8 mouse cellular contexts compared by ENCODE assay signal in genomic region chr1:134053207-134053606, GRCm38 (mm10). TPM values are rescaled to one million over a fixed set of nuclear protein-coding genes. Genes with fewer than 3 reads are reported as not detected.
DNase-seq lines count a peak whose midpoint lies in the region; ATAC-seq and TF ChIP-seq lines count a peak whose summit lies in the region.

No protein-coding gene starts in this region.

- H3K4me2 ChIP-seq in embryonic facial prominence, embryonic 11.5 days (ENCODE audit: low read depth, low read length), result no peak overlapping the region
- no peak overlapping the region for H3K4me2 ChIP-seq in liver, embryonic 14.5 days (ENCODE audit: low read depth)

- WGBS in embryonic facial prominence, embryonic 11.5 days, result 9% methylated on average over 6 of the region's 6 CpGs
- 4% methylated on average over 6 of the region's 6 CpGs for WGBS in heart, adult 2 months
- 3% methylated on average over 6 of the region's 6 CpGs for WGBS in liver, embryonic 14.5 days (ENCODE audit: insufficient replicate concordance)
- 7% methylated on average over 6 of the region's 6 CpGs for WGBS in olfactory bulb, adult 2 months

- no peak overlapping the region for H3K27ac ChIP-seq in embryonic facial prominence, embryonic 11.5 days (replicated peaks; ENCODE audit: low read depth, low read length)
- no peak overlapping the region for H3K27ac ChIP-seq in heart, adult 2 months
- H3K27ac ChIP-seq in liver, embryonic 14.5 days, result no peak overlapping the region
- no peak overlapping the region for H3K27ac ChIP-seq in olfactory bulb, adult 2 months (ENCODE audit: insufficient read depth, low read depth, low read length)

- DNase-seq in CD4-positive helper T cell, adult 2 months (ENCODE audit: low read depth, low spot score), result peak; percentile 82
- DNase-seq in adrenal gland, postnatal 25 days, result peak; percentile 85
- DNase-seq in embryonic facial prominence, embryonic 11.5 days (ENCODE audit: low spot score), result peak; percentile 92
- peak; percentile 82 to 89 for DNase-seq in heart, adult 2 months
- DNase-seq in kidney, postnatal 10 days, result peak; percentile 94
- peak in 2 of 3 experiments; percentile 71 to 76 for DNase-seq in liver, embryonic 14.5 days (ENCODE audit: low read depth in 3 of 3, low spot score in 3 of 3)
- peak; percentile 65 to 77 for DNase-seq in thymus, adult 18-20 months

- intact Hi-C loops in heart, adult 2 months (cut with DNase I), result loop anchor here (1.0 to 10.0 kb wide), 2 partner anchors 53 to 182 kb away; partner anchors contain the start of gene Adora1

- no peak; the same call in 1 of the 2 replicates for TF ChIP-seq CTCF in heart, adult 2 months (IDR thresholded peaks at IDR 0.05)
- TF ChIP-seq CTCF in liver, embryonic 14.5 days (IDR thresholded peaks at IDR 0.05; ENCODE audit: low read depth), result peak; percentile 98
- peak; percentile 46; the same call in 1 of the 2 replicates for TF ChIP-seq CTCF in olfactory bulb, adult 2 months (IDR thresholded peaks at IDR 0.05; ENCODE audit: insufficient read depth, low read depth, low read length)

- no peaks in the 10 kb centered on the region for H3K9me3 ChIP-seq in embryonic facial prominence, embryonic 11.5 days (replicated peaks; ENCODE audit: control insufficient read depth, low read length)
- no peaks in the 10 kb centered on the region for H3K9me3 ChIP-seq in liver, embryonic 14.5 days (ENCODE audit: control insufficient read depth, low read length)

- ATAC-seq in embryonic facial prominence, embryonic 11.5 days (replicated peaks; ENCODE audit: insufficient number of reproducible peaks, low FRiP score, low TSS enrichment, low read depth), result peak; percentile 63; the same call in 1 of the 2 replicates
- ATAC-seq in liver, embryonic 14.5 days (ENCODE audit: insufficient read depth), result peak; percentile 57; the same call in 1 of the 2 replicates

- H3K4me1 ChIP-seq in embryonic facial prominence, embryonic 11.5 days (ENCODE audit: control insufficient read depth, insufficient read depth, low read length), result no peaks in the 10 kb centered on the region; the same call in 1 of the 2 replicates
- peaks cover 11% of the 10 kb centered on the region for H3K4me1 ChIP-seq in heart, adult 2 months (ENCODE audit: control insufficient read depth, insufficient read depth, low read length)
- peaks cover 31 to 39% of the 10 kb centered on the region in 2 experiments for H3K4me1 ChIP-seq in liver, embryonic 14.5 days (replicated peaks; ENCODE audit: control insufficient read depth in 2 of 2, insufficient read depth in 2 of 2, low read length in 1 of 2)
- no peaks in the 10 kb centered on the region; the same call in 1 of the 2 replicates for H3K4me1 ChIP-seq in olfactory bulb, adult 2 months (ENCODE audit: control insufficient read depth, insufficient read depth, low read length)

- no peak for TF ChIP-seq POLR2A in heart, adult 2 months (IDR thresholded peaks at IDR 0.05; ENCODE audit: insufficient read depth, low read depth, low read length)
- TF ChIP-seq POLR2A in olfactory bulb, adult 2 months (IDR thresholded peaks at IDR 0.05; ENCODE audit: insufficient read depth, low read depth, low read length), result no peak

- no peak overlapping the region for H3K4me3 ChIP-seq in embryonic facial prominence, embryonic 11.5 days (ENCODE audit: low read depth, low read length)
- no peak overlapping the region for H3K4me3 ChIP-seq in heart, adult 2 months
- H3K4me3 ChIP-seq in liver, embryonic 14.5 days (ENCODE audit: insufficient read depth in 1 of 2, low read depth in 2 of 2, low read length in 2 of 2), result no peak overlapping the region
- no peak overlapping the region for H3K4me3 ChIP-seq in olfactory bulb, adult 2 months (ENCODE audit: insufficient read depth, low read depth, low read length)

- H3K27me3 ChIP-seq in embryonic facial prominence, embryonic 11.5 days (ENCODE audit: control insufficient read depth, insufficient read depth, low read length), result no peaks in the 10 kb centered on the region
- H3K27me3 ChIP-seq in heart, adult 2 months (ENCODE audit: control insufficient read depth, insufficient read depth, low read length), result no peaks in the 10 kb centered on the region
- no peaks in the 10 kb centered on the region for H3K27me3 ChIP-seq in liver, embryonic 14.5 days (ENCODE audit: control insufficient read depth, insufficient read depth, low read length)

- H3K9ac ChIP-seq in embryonic facial prominence, embryonic 11.5 days (replicated peaks; ENCODE audit: low read length), result no peak overlapping the region
- H3K9ac ChIP-seq in heart, adult 2 months (ENCODE audit: low read depth, low read length), result no peak overlapping the region
- no peak overlapping the region for H3K9ac ChIP-seq in liver, embryonic 14.5 days (replicated peaks)

- TF ChIP-seq EP300 in heart, adult 2 months (IDR thresholded peaks at IDR 0.05; ENCODE audit: insufficient read depth, low read depth, low read length), result peak; percentile 85
- no peak for TF ChIP-seq EP300 in liver, embryonic 14.5 days (IDR thresholded peaks at IDR 0.05; ENCODE audit: low read depth)

- H3K36me3 ChIP-seq in embryonic facial prominence, embryonic 11.5 days (replicated peaks; ENCODE audit: control insufficient read depth, insufficient read depth, low read depth, low read length), result no peaks in the 10 kb centered on the region
- H3K36me3 ChIP-seq in heart, adult 2 months (ENCODE audit: control insufficient read depth, insufficient read depth, low read length), result no peaks in the 10 kb centered on the region
- H3K36me3 ChIP-seq in liver, embryonic 14.5 days (replicated peaks; ENCODE audit: control insufficient read depth, insufficient read depth, low read depth), result no peaks in the 10 kb centered on the region

- no peaks in the 10 kb centered on the region for H3K79me2 ChIP-seq in heart, adult 2 months (replicated peaks; ENCODE audit: control insufficient read depth, insufficient read depth, low read length)

RNA-seq across cellular contexts. Expression of gene Fmod, which starts 16.2 kb away (rescaled TPM):
- total RNA-seq in adrenal gland, postnatal 25 days (2021), result 4.7 and 5.0 TPM in 2 replicates
- polyA plus RNA-seq in embryonic facial prominence, embryonic 11.5 days (2014; fragmentation: Nextera tagmentation; extraction: Ambion mirVana), result 2.4 and 3.9 TPM in 2 replicates
- 1 to 10 TPM; 9.3 to 9.4 TPM for total RNA-seq in heart, adult 2 months (2021)
- polyA plus RNA-seq in heart, adult 2 months (2012; rRNA removed), result 14.5 and 17.0 TPM in 2 replicates
- 1.1 TPM in 2 replicates for polyA plus RNA-seq in liver, embryonic 14.5 days (2012; rRNA removed)
- 1.1 and 1.6 TPM in 2 replicates for polyA plus RNA-seq in liver, embryonic 14.5 days (2014; fragmentation: Nextera tagmentation; extraction: Ambion mirVana)
- not detected in 2 replicates for polyA plus RNA-seq in olfactory bulb, adult 2 months (2012; ENCODE audit: insufficient read depth, insufficient read length, low replicate concordance, missing spikeins)

RNA-seq across cellular contexts. Expression of gene Btg2, which starts 25.7 kb away (rescaled TPM):
- total RNA-seq in adrenal gland, postnatal 25 days (2021), result 17.8 and 18.1 TPM in 2 replicates
- 38.1 and 38.9 TPM in 2 replicates for polyA plus RNA-seq in embryonic facial prominence, embryonic 11.5 days (2014; fragmentation: Nextera tagmentation; extraction: Ambion mirVana)
- total RNA-seq in heart, adult 2 months (2021), result 10 to 100 TPM; 29.9 to 31.0 TPM
- polyA plus RNA-seq in heart, adult 2 months (2012; rRNA removed), result 33.5 and 35.9 TPM in 2 replicates
- polyA plus RNA-seq in liver, embryonic 14.5 days (2012; rRNA removed), result 40.1 and 45.3 TPM in 2 replicates
- polyA plus RNA-seq in liver, embryonic 14.5 days (2014; fragmentation: Nextera tagmentation; extraction: Ambion mirVana), result 78.2 and 85.2 TPM in 2 replicates
- 111 and 168 TPM in 2 replicates for polyA plus RNA-seq in olfactory bulb, adult 2 months (2012; ENCODE audit: insufficient read depth, insufficient read length, low replicate concordance, missing spikeins)

RNA-seq across cellular contexts. Expression of gene Chit1, which starts 57.8 kb away (rescaled TPM):
- not detected in 2 replicates for total RNA-seq in adrenal gland, postnatal 25 days (2021)
- polyA plus RNA-seq in embryonic facial prominence, embryonic 11.5 days (2014; fragmentation: Nextera tagmentation; extraction: Ambion mirVana), result not detected in 2 replicates
- not detected for total RNA-seq in heart, adult 2 months (2021)
- polyA plus RNA-seq in heart, adult 2 months (2012; rRNA removed), result 0.16 TPM in 1 of 2 replicates, not detected in the other
- 0.08 and 0.09 TPM in 2 replicates for polyA plus RNA-seq in liver, embryonic 14.5 days (2012; rRNA removed)
- not detected in 2 replicates for polyA plus RNA-seq in liver, embryonic 14.5 days (2014; fragmentation: Nextera tagmentation; extraction: Ambion mirVana)
- not detected in 2 replicates for polyA plus RNA-seq in olfactory bulb, adult 2 months (2012; ENCODE audit: insufficient read depth, insufficient read length, low replicate concordance, missing spikeins)
